Mouse (Mus musculus): Measurements from ENCODE around the gene Fbxo22.

- TF ChIP-seq POLR2A (IDR thresholded peaks at IDR 0.05; ENCODE audit: insufficient read length, low read depth) (no peak), MYOG (IDR thresholded peaks at IDR 0.05; ENCODE audit: control insufficient read depth in 1 of 3, insufficient read depth in 1 of 3, insufficient read length in 2 of 3, low read depth in 2 of 3) (no peak), MAX (IDR thresholded peaks at IDR 0.05; ENCODE audit: low read depth) (no peak), E2F4 (IDR thresholded peaks at IDR 0.05; ENCODE audit: insufficient read depth) (no peak)
Observed at GRCm38 (mm10) chr9:55259741-55260140, 51.0 kb downstream of the Fbxo22 start.

Data from myocyte (in vitro differentiated cells).